Mouse (Mus musculus) midbrain, embryonic 11.5 days (tissue): ENCODE measurements around the gene Lrrd1. TPM values are rescaled to one million over a fixed set of nuclear protein-coding genes. Genes with fewer than 3 reads are reported as not detected.
"Not testable (repeated sequence)": the region's sequence is repeated elsewhere in the genome, so short reads cannot be mapped to it uniquely, and the experiment has no call there.

Experiments
- ATAC-seq: fragments of 200-750 bp; cut with Nextera tagmentation; 2 replicates; pipeline ENCODE4 v1.8.0; 2017; ENCODE audit warnings: moderate TSS enrichment, moderate library complexity; ENCODE audit not compliant: low FRiP score
- DNase-seq: peaks from one replicate; pipeline ENCODE4 v3.0.0; 2015; ENCODE audit warnings: low spot score; ENCODE audit errors: missing footprints
- H3K27ac ChIP-seq: fragments of 300-500 bp; sonication (generic); 2 replicates; pipeline ENCODE4 v1.5.1; 2014; ENCODE audit warnings: low read depth, low read length
- H3K27me3 ChIP-seq: fragments of 300-500 bp; sonication (generic); 2 replicates; pipeline ENCODE4 v1.6.1; 2014; ENCODE audit warnings: mild to moderate bottlenecking, low read length, moderate library complexity, mixed read lengths; ENCODE audit not compliant: control insufficient read depth, insufficient read depth
- H3K36me3 ChIP-seq: fragments of 300-500 bp; sonication (generic); 2 replicates; pipeline ENCODE4 v1.6.1; 2014; ENCODE audit warnings: mild to moderate bottlenecking, low read length, moderate library complexity, mixed read lengths; ENCODE audit not compliant: control insufficient read depth, insufficient read depth
- H3K4me1 ChIP-seq: fragments of 300-500 bp; sonication (generic); 2 replicates; pipeline ENCODE4 v1.6.1; 2014; ENCODE audit warnings: low read length; ENCODE audit not compliant: control insufficient read depth, insufficient read depth
- H3K4me2 ChIP-seq: fragments of 300-500 bp; sonication (generic); 2 replicates; pipeline ENCODE4 v1.6.1; 2014; ENCODE audit warnings: mild to moderate bottlenecking, moderate library complexity
- H3K4me3 ChIP-seq: fragments of 300-500 bp; sonication (generic); 2 replicates; pipeline ENCODE4 v1.5.1; 2014; ENCODE audit warnings: low read depth, low read length
- H3K9ac ChIP-seq: fragments of 300-500 bp; sonication (generic); 2 replicates; pipeline ENCODE4 v1.6.1; 2014; ENCODE audit warnings: low read length
- H3K9me3 ChIP-seq: fragments of 300-500 bp; sonication (generic); 2 replicates; pipeline ENCODE4 v1.6.1; 2016; ENCODE audit warnings: low read length; ENCODE audit not compliant: control insufficient read depth
- whole genome bisulfite sequencing: fragments of 180-500 bp; shearing (Covaris S2); extraction: QIAGEN DNeasy Blood & Tissue Kit; methylation state at CpG from one replicate; pipeline ENCODE4 v1.1.7; 2014; 5-methylcytosine and 5-hydroxymethylcytosine counted together
- polyA plus RNA-seq: library from polyadenylated mRNA; unstranded; fragments of >200 nt; fragmentation: Nextera tagmentation; extraction: Ambion mirVana; gene quantifications from 2 replicates; pipeline ENCODE4 v1.2.1, GENCODE M21; 2014

Gene Lrrd1
- 0.10 TPM in 1 of 2 replicates, not detected in the other for polyA plus RNA-seq

DNA sequence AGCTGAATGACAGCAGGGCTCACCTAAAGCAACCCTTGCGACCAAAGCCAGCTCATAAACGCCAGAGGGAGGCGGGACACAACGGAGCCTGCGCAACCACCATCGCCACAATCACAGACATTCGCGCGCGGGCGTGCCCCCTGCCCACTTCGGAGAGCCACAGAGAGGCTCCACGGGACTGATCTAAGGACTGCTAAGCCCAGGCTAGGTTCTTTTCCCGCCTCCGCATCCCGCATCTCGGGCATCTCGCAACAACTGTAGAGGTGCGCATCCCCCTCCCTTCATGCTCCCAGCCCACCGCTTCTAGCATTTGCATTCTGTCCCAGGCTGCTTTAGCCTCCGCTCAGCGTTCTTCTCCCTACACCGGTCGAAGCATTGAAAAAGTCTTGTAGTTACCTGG lies at the start of gene Lrrd1:
Gene Lrrd1, plus strand, starts transcription at position 148 of the 400 bp plus-strand sequence.
- Histone ChIP-seq H3K36me3 (no peaks in the 10 kb centered on the region), H3K27me3 (no peaks in the 10 kb centered on the region), H3K4me3 (peak within 1 kb of the TSS; percentile 34), H3K4me1 (peaks cover 3% of the 10 kb centered on the region; the same call in 1 of the 2 replicates), H3K4me2 (peak within 1 kb of the TSS; percentile 55), H3K9ac (peak within 1 kb of the TSS; percentile 66), H3K27ac (no peak within 1 kb of the TSS), H3K9me3 (no peaks in the 10 kb centered on the region)
- WGBS: 5% methylated on average over 24 of the region's 24 CpGs
- ATAC-seq (peak; percentile 57; the same call in 1 of the 2 replicates), DNase-seq (peak; percentile 90)

DNA sequence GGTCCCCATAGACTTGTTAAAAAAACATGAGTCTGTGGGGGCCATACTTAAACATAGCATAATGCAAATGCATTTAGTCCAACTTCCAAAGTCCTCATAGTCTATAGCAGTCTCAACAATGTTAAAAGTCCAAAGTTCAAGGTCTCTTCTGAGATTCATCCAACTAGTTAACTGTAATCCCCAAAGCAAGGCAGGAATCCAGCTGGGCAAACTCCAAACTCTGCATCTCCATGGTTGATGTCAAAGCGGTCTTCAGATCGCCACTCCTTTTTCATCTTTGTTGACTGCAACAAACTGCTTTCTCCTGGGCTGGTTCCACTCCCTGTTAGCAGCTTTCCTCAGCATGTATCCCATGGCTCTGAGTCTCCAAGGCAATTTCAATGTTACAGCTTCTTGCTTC lies 47.9 kb upstream of the Lrrd1 start:
- not testable (repeated sequence) for H3K36me3 ChIP-seq, H3K4me2 ChIP-seq, H3K27me3 ChIP-seq, H3K9ac ChIP-seq, ATAC-seq, DNase-seq, H3K27ac ChIP-seq, H3K4me3 ChIP-seq, H3K9me3 ChIP-seq, H3K4me1 ChIP-seq
- WGBS: 97% methylated on average over 2 of the region's 2 CpGs

DNA sequence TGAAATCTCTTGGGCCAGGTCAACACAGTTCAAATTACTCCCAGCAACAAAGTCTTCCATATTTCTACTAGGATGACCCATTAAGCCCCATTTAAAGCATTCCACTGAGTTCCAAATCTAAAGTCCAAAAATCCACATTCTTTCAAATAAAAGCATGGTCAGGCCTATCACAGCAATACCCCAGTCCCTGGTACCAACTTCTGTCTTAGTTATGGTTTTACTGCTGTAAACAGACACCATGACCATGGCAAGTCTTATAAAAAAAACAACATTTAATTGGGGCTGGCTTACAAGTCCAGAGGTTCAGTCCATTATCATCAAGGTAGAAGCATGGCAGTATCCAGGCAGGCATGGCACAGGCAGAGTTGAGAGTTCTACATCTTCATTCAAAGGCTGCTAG lies 46.3 kb upstream of the Lrrd1 start:
- not testable (repeated sequence) for H3K9ac ChIP-seq, H3K27me3 ChIP-seq, H3K4me1 ChIP-seq, H3K27ac ChIP-seq, H3K9me3 ChIP-seq, ATAC-seq, H3K4me2 ChIP-seq, H3K4me3 ChIP-seq, H3K36me3 ChIP-seq, DNase-seq

DNA sequence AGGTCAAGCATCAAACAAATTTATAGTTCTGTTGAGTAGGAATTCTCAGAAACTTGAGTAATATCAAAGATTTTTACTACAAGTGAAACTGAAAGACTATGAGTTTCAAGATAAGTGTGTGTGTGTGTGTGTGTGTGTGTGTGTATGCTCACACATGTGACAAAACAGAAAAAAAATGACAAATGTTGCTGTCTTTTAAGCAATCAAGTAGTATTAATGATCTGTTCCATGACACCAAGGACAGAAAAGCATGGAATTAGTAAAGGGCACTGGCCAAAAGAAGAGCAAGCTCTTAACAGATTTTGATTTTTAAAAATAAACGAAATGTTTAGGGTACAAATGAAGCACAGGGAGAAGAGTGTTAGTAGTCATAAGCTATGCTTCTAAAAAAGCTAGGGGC lies 44.9 kb upstream of the Lrrd1 start:
- 88% methylated on average over 1 of the region's 1 CpGs for WGBS
- Histone ChIP-seq H3K9me3 (no peaks in the 10 kb centered on the region), H3K4me2 (no peak overlapping the region), H3K4me1 (peaks cover 7% of the 10 kb centered on the region; the same call in 1 of the 2 replicates), H3K9ac (no peak overlapping the region), H3K4me3 (no peak overlapping the region), H3K36me3 (no peaks in the 10 kb centered on the region), H3K27ac (no peak overlapping the region), H3K27me3 (no peaks in the 10 kb centered on the region)
- ATAC-seq (no peak), DNase-seq (no peak)

DNA sequence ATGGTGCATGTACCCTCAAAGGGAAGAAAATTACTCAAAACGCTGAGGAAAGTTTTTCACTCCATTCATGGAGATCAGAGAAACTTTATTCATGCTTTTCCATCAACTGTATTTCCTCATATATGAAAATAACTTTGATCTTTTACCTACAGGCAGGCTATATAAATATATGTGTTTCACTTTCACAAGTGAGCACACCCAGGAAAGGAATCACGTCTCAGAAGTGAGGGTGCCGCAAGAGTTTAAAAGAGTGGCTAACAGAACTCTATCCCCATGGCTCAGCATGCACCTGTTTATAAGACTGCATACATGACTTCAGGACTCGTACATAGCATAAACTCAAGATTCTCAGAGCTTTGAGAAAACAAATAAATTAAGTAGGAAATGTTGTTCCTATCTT lies 44.1 kb upstream of the Lrrd1 start:
- Histone ChIP-seq H3K9ac (no peak overlapping the region), H3K27ac (no peak overlapping the region), H3K4me1 (peaks cover 7% of the 10 kb centered on the region; the same call in 1 of the 2 replicates), H3K4me3 (no peak overlapping the region), H3K4me2 (no peak overlapping the region), H3K27me3 (no peaks in the 10 kb centered on the region), H3K9me3 (no peaks in the 10 kb centered on the region), H3K36me3 (no peaks in the 10 kb centered on the region)
- WGBS: 80% methylated on average over 4 of the region's 4 CpGs
- DNase-seq (no peak), ATAC-seq (no peak)

DNA sequence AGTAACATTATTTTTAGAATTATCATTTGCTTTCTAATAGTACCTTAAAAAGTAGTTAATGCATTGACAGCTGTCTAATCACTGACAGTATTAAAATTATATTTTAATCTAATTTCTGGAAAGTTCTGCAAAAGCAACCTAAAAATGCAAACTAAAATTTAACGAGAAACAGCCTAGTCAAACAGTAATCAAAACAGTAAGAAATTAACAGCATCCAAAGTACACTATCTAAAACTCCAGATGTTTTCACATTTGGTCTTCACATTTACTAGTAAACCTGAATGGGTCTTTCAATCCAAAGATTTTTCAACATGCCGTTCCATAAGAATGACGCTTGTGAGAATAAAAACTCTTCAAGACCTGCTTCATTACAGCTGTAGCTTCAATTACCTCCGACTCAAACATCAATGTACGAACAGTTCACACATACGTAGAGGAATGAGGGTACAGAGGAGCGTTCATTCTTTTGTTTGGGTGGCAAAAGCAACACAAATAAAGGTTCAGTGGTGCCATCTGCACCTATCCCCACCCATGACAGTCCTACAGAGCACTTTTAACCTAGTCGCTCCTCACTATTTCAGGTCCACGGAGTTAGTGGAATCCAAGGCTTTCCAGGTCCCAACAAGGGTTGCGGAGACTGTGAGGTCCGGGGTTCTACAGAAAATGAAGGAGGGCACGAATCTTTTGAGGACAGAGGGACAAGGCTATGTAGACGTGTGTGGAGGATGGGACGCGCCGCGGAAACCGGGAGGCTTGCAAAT lies 43.1 kb upstream of the Lrrd1 start:
- DNase-seq: peak; percentile 94
- Histone ChIP-seq H3K4me3 (peak overlapping the region; percentile 64), H3K4me1 (peaks cover 7% of the 10 kb centered on the region; the same call in 1 of the 2 replicates), H3K9ac (peak overlapping the region; percentile 72), H3K27ac (no peak overlapping the region; the same call in 1 of the 2 replicates), H3K4me2 (peak overlapping the region; percentile 92), H3K36me3 (no peaks in the 10 kb centered on the region), H3K9me3 (no peaks in the 10 kb centered on the region), H3K27me3 (no peaks in the 10 kb centered on the region)
- no peak; the same call in 1 of the 2 replicates for ATAC-seq
- 9% methylated on average over 18 of the region's 18 CpGs for WGBS

DNA sequence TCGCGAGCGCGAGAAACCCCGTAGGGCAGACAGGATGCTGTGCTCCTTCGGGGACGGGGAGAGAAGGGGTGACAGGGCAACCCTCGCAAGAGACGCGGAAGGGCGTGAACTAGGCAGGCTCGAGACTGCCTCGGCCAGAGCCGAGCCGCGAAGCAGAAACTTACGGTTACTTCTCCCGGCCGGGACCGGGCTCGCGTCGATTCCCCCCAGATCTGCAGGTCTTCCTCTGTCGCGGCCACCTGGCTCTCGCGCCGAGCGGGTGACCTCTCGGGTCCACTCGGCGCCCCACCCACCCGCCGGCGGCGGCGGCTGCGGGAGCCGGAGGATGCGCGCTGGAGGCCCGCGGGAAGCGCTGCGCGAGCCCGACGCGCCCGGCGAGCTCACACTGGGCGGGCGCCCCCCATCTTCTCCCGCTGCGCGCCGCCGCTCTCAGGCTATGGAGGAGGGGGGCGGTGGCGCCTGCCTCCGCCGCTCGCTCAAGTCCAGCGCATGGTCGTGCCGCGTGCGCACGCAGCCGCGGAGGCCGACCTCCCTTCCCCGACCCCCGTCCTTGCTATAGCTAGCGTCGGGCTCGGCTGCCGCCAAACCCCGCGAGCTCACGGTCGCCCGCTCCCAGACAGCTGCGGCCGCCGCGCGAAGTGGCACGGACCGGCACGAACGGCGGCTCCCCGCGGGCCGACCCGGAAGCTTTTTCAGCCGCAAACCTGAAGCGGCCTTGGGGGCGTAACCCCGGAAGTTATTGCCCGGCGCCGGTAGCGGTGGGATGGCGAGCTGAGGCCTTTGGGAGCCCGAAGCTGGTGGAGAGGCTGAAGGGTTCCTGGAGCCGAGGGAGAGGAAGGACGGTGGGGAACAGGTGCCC lies 42.3 kb upstream of the Lrrd1 start, which contains the start of the genes Ankib1 and Krit1:
Gene Ankib1, minus strand, starts transcription at position 493 of the 859 bp plus-strand sequence.
Gene Krit1, plus strand, starts transcription at position 752 of the 859 bp plus-strand sequence.
- under 1% methylated on average over 100 of the region's 109 CpGs for WGBS
- ATAC-seq (peak; percentile 95), DNase-seq (peak; percentile 99)
- H3K36me3 ChIP-seq: no peaks in the 10 kb centered on the region
- H3K4me3 ChIP-seq: peak within 1 kb of the TSS; percentile 64
- no peaks in the 10 kb centered on the region for H3K27me3 ChIP-seq
- peak within 1 kb of the TSS; percentile 92 for H3K4me2 ChIP-seq
- H3K27ac ChIP-seq: peak within 1 kb of the TSS; percentile 77
- H3K4me1 ChIP-seq: peaks cover 7% of the 10 kb centered on the region; the same call in 1 of the 2 replicates
- H3K9ac ChIP-seq: peak within 1 kb of the TSS; percentile 72
- no peaks in the 10 kb centered on the region for H3K9me3 ChIP-seq

DNA sequence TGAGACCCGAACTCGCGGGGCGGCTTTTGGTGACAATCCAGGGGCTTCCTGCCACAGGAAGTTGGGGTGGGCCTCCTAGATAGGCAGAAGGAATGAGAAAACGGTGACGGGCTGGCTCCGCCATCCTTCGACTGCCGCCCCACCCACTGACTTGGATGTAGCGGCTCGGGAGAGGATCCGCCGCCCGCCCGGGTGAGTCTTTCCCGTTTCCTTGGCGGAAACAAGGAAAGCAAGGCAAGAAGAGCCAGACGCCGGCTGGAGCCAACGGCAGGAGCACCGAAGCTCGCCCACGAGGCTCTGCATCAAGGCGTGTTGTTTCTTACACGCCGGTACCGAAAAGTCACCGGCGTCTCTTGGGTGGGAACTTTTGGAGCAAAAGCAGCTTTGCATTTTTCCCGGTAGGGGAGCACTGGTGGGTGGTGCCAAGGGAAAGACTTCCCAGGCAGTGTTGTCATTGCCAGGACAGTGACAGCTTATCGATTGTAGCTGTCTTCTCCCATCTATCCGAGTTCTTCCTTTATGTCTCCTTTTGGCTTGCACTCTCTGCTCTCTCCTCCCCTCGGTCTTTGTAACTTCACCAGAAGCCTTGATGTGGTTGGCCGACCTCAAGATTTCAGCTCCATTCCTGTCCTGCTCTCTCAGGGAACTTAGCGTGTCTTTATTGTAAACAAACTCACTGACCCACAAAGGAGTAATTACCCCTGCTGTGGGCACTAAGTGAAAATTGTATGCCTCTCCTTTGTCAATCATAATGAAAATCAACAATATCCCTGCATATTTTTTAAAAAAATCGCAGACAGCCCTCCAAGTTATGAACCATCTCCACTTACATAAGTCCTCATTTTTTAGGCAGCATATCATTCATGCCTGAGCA lies 41.4 kb upstream of the Lrrd1 start:
- no peak for DNase-seq
- H3K4me1 ChIP-seq: peaks cover 7% of the 10 kb centered on the region; the same call in 1 of the 2 replicates
- WGBS: under 1% methylated on average over 36 of the region's 36 CpGs

More for the DNA sequence above, 41.4 kb upstream of the Lrrd1 start:
- H3K4me2 ChIP-seq: peak overlapping the region; percentile 92
- no peaks in the 10 kb centered on the region for H3K36me3 ChIP-seq
- no peaks in the 10 kb centered on the region for H3K9me3 ChIP-seq
- peak overlapping the region; percentile 77 for H3K27ac ChIP-seq
- peak; percentile 80 for ATAC-seq
- H3K27me3 ChIP-seq: no peaks in the 10 kb centered on the region
- H3K9ac ChIP-seq: peak overlapping the region; percentile 72
- peak overlapping the region; percentile 64 for H3K4me3 ChIP-seq
